Mouse (Mus musculus) ES-E14 (cell line): ENCODE data around the gene Ifnb1. TPM values are rescaled to one million over a fixed set of nuclear protein-coding genes. Genes with fewer than 3 reads are reported as not detected.

Source experiments
- DNase-seq: peaks from one replicate; pipeline ENCODE4 v3.0.0-alpha.2; 2013; ENCODE audit warnings: low read depth, low spot score
- H3K27ac ChIP-seq: 2 replicates; pipeline ENCODE4 v1.5.1; 2012; ENCODE audit warnings: low read depth, mild to moderate bottlenecking, low read length, moderate library complexity, mixed read lengths; ENCODE audit not compliant: poor library complexity, insufficient read depth, severe bottlenecking
- H3K36me3 ChIP-seq: 2 replicates; pipeline ENCODE4 v1.6.1; 2012; ENCODE audit warnings: mild to moderate bottlenecking, low read length, moderate library complexity, mixed read lengths; ENCODE audit not compliant: control insufficient read depth, poor library complexity, insufficient read depth, severe bottlenecking
- H3K4me1 ChIP-seq, 2 experiments: fragments of 150-350 bp in 1 of 2; sonication (generic) in 1 of 2; 2 replicates each; pipeline ENCODE4 v1.6.1; 2012; ENCODE audit warnings: low read length in 2 of 2, mild to moderate bottlenecking in 1 of 2, mixed read lengths in 1 of 2; ENCODE audit not compliant: control insufficient read depth in 2 of 2, insufficient read depth in 2 of 2, poor library complexity in 1 of 2
- H3K4me3 ChIP-seq, 2 experiments: fragments of 150-350 bp in 1 of 2; sonication (generic) in 1 of 2; 2 replicates each; pipeline ENCODE4 v1.5.1; 2012; ENCODE audit warnings: low read length in 2 of 2, low read depth in 1 of 2, mild to moderate bottlenecking in 1 of 2, mixed read lengths in 1 of 2; ENCODE audit not compliant: insufficient read depth in 1 of 2, poor library complexity in 1 of 2, severe bottlenecking in 1 of 2
- H3K9ac ChIP-seq: 2 replicates; pipeline ENCODE4 v1.6.1; 2012; ENCODE audit warnings: low read depth, mild to moderate bottlenecking, low read length, mixed read lengths; ENCODE audit not compliant: poor library complexity, insufficient read depth, severe bottlenecking
- H3K9me3 ChIP-seq: fragments of 150-350 bp; sonication (generic); 2 replicates; pipeline ENCODE4 v1.6.1; 2012; ENCODE audit warnings: low read depth, mild to moderate bottlenecking, low read length; ENCODE audit not compliant: control insufficient read depth, insufficient read depth
- CHD2 ChIP-seq: IDR thresholded peaks from 2 replicates; pipeline ENCODE4 v1.6.1; 2014; ENCODE audit warnings: mild to moderate bottlenecking, low read depth, low read length, inconsistent platforms
- HCFC1 ChIP-seq: IDR thresholded peaks from 2 replicates; pipeline ENCODE4 v1.6.1; 2012; ENCODE audit warnings: low read length, inconsistent platforms, borderline replicate concordance; ENCODE audit not compliant: insufficient read depth
- MAFK ChIP-seq: IDR thresholded peaks from 2 replicates; pipeline ENCODE4 v1.6.1; 2014; ENCODE audit warnings: mild to moderate bottlenecking, low read depth, low read length, inconsistent platforms; ENCODE audit not compliant: insufficient read depth
- ZC3H11A ChIP-seq: IDR thresholded peaks from 2 replicates; pipeline ENCODE4 v1.6.1; 2012; ENCODE audit warnings: low read depth, mild to moderate bottlenecking, inconsistent platforms, low read length, borderline replicate concordance
- ZNF384 ChIP-seq: IDR thresholded peaks from 2 replicates; pipeline ENCODE4 v1.6.1; 2012; ENCODE audit warnings: low read depth, low read length, inconsistent platforms
- in situ Hi-C, 2 experiments: fragments of 600-800 bp; cut with MboI; formaldehyde crosslinking; loops; one replicate each; pipeline ENCODE4 v1.15.1; 2025; ENCODE audit warnings: low sequenced_read_pairs in 2 of 2, inconsistent platforms in 1 of 2; ENCODE audit not compliant: unreplicated experiment in 2 of 2
- total RNA-seq: library from RNA; depleted of rRNA; stranded (reverse); fragments of 300-350 nt; gene quantifications from 2 replicates; pipeline ENCODE4 v1.2.3, GENCODE M21; 2012

Gene Ifnb1
- total RNA-seq, 1 experiment: not detected

DNA sequence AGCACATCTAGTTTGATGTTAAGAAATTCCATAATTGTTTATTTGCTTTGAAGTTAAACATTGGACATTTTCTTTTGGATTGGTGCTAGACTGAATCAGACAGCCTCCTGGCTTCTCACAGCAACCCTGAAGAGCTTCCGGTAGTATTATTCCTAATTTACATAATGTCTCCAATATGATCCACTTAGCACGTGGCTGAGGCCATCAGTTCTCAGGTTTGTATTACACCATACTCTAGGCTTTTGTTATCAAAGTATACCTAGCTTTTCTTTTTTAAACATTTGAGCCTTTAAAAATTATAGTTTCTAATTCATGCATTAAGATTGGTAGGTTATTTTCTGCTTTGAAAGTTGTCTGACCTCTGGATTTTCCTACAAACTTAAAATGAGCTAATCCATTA, 7.3 kb downstream of the Ifnb1 start:
- Histone ChIP-seq H3K27ac (no peak overlapping the region), H3K4me1 (no peaks in the 10 kb centered on the region), H3K9ac (no peak overlapping the region), H3K9me3 (no peaks in the 10 kb centered on the region), H3K36me3 (no peaks in the 10 kb centered on the region), H3K4me3 (no peak overlapping the region)
- TF ChIP-seq HCFC1: no peak
- TF ChIP-seq MAFK: no peak
- no peak for TF ChIP-seq ZC3H11A
- no peak for TF ChIP-seq CHD2
- no peak for TF ChIP-seq ZNF384
- no peak for DNase-seq
- in situ Hi-C loops: no loop called here

GRCm38 (mm10) chr4:88514403-88514802, 8.2 kb downstream of the Ifnb1 start:
- in situ Hi-C loops: no loop called here

DNA sequence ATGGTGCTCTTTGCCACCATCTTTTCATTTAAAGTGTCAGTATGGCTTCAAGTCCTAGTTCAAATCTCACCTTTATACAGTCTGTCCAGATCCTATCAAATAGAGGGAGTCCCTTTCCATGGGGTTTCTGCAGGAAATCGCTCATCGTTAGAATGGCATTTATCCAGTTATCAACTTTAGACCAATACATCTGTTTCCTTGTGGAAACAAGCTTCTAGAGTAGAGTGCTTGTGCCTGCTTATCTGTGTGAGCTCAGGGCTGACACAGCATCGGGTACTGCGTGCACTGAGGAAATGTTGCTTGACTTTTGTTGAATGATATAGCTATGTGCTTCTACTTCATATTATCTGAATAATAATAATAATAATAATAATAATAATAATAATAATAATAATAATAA, 8.8 kb downstream of the Ifnb1 start:
- H3K4me1 ChIP-seq: no peaks in the 10 kb centered on the region
- no peak overlapping the region for H3K27ac ChIP-seq
- H3K9ac ChIP-seq: no peak overlapping the region
- no peak for DNase-seq
- TF ChIP-seq MAFK (no peak), CHD2 (no peak), ZC3H11A (no peak), HCFC1 (no peak), ZNF384 (no peak)
- no peaks in the 10 kb centered on the region for H3K9me3 ChIP-seq
- H3K36me3 ChIP-seq: no peaks in the 10 kb centered on the region
- in situ Hi-C loops: no loop called here
- no peak overlapping the region for H3K4me3 ChIP-seq

More at GRCm38 (mm10) chr4:88514403-88514802, 8.2 kb downstream of the Ifnb1 start:
- Histone ChIP-seq H3K4me1 (no peaks in the 10 kb centered on the region), H3K36me3 (no peaks in the 10 kb centered on the region), H3K4me3 (no peak overlapping the region), H3K27ac (no peak overlapping the region), H3K9ac (no peak overlapping the region), H3K9me3 (no peaks in the 10 kb centered on the region)
- DNase-seq: peak; percentile 16
- no peak for TF ChIP-seq HCFC1
- 0 out of 2 replicates have a peak, but pooled peaks have one; percentile 5 for TF ChIP-seq ZC3H11A

GRCm38 (mm10) chr4:88503753-88504152, 18.8 kb downstream of the Ifnb1 start:
- in situ Hi-C loops: no loop called here
- no peak for DNase-seq
- Histone ChIP-seq H3K9ac (no peak overlapping the region), H3K27ac (no peak overlapping the region), H3K4me3 (no peak overlapping the region), H3K4me1 (no peaks in the 10 kb centered on the region), H3K36me3 (no peaks in the 10 kb centered on the region), H3K9me3 (no peaks in the 10 kb centered on the region)
- TF ChIP-seq MAFK (no peak), ZC3H11A (no peak), HCFC1 (no peak), ZNF384 (no peak), CHD2 (no peak)

GRCm38 (mm10) chr4:88501247-88501646, 21.3 kb downstream of the Ifnb1 start:
- Histone ChIP-seq H3K9me3 (no peaks in the 10 kb centered on the region), H3K27ac (no peak overlapping the region), H3K4me1 (no peaks in the 10 kb centered on the region), H3K9ac (no peak overlapping the region), H3K36me3 (no peaks in the 10 kb centered on the region), H3K4me3 (no peak overlapping the region)
- TF ChIP-seq ZNF384 (no peak), ZC3H11A (no peak), HCFC1 (no peak), CHD2 (no peak), MAFK (no peak)
- in situ Hi-C loops: no loop called here
- DNase-seq: no peak
